Mouse (Mus musculus): ENCODE results near the gene Tulp2. TPM values are rescaled to one million over a fixed set of nuclear protein-coding genes. Genes with fewer than 3 reads are reported as not detected.
"Not testable (repeated sequence)": the region's sequence is repeated elsewhere in the genome, so short reads cannot be mapped to it uniquely, and the experiment has no call there.

Tulp2 gene
- total RNA-seq, 2 experiments from 2014 or later = 0.30 TPM; not detected in 1

DNA sequence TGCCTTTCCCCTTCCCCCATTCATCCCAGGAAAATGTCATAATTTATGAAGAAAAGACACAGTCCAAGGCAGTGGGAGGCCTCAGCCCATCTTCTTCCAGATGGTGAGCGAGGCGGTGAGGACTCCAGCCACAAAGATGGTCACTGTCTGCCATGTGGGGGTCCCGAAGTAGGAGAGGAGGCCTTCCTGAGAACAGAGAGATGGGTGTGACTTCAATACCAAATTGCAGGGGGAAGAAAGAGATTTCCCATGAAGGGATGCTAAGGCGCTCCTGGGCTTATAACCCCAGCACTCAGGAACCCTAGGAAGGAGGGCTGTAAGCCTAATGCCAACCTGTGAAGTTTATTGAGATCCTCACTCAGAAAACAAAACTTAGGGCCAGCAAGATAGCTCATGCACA is 19.9 kb upstream of the Tulp2 start:
- H3K4me3 ChIP-seq = no peak overlapping the region
- H3K27ac ChIP-seq = no peak overlapping the region
- no peak for TF ChIP-seq CTCF (IDR thresholded peaks at IDR 0.05)
- intact Hi-C loops (cut with DNase I) = no loop called here
- no peak for DNase-seq (ENCODE audit: extremely low spot score in 1 of 2, low spot score in 2 of 2)

DNA sequence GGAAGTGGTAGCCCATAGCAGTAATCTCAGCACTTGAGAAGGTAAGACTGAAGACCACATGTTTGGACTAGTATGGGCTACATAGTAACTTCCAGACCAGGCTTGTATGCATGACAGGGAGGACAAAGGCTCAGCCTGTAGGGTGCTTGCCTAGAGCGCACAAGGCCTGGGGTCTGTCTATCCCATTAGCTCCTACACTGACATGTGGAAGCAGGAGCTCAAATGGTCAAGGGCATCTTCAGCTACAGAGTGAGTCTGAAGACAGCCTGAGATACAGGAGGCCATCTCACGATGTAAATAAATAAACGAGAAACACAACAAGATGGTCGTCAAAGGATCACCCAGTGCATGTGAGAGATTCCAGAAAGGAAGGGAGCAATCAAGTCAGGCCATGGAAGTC is 19.4 kb upstream of the Tulp2 start:
- intact Hi-C loops (cut with DNase I) = no loop called here
- Histone ChIP-seq H3K4me3 (no peak overlapping the region), H3K27ac (no peak overlapping the region)
- TF ChIP-seq CTCF (IDR thresholded peaks at IDR 0.05) = no peak
- no peak for DNase-seq (ENCODE audit: extremely low spot score in 1 of 2, low spot score in 2 of 2)

DNA sequence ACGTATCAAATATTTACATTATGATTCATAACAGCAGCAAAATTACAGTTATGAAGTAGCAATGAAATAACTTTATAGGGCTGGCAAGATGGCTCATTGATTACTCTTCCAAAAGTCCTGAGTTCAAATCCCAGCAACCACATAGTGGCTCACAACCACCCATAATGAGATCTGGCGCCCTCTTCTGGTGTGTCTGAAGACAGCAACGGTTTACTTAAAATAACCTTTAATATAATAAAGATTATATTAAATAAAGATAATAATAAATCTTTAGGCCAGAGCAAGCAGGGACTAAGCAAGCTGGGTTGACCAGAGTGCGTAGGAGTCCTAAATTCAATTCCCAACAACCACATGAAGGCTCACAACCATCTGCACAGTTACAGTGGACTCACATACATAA is 18.8 kb upstream of the Tulp2 start:
- TF ChIP-seq CTCF (IDR thresholded peaks at IDR 0.05) = peak; percentile 52
- H3K4me3 ChIP-seq; DNase-seq (ENCODE audit: extremely low spot score in 1 of 2, low spot score in 2 of 2); intact Hi-C loops (cut with DNase I); H3K27ac ChIP-seq: not testable (repeated sequence)

DNA sequence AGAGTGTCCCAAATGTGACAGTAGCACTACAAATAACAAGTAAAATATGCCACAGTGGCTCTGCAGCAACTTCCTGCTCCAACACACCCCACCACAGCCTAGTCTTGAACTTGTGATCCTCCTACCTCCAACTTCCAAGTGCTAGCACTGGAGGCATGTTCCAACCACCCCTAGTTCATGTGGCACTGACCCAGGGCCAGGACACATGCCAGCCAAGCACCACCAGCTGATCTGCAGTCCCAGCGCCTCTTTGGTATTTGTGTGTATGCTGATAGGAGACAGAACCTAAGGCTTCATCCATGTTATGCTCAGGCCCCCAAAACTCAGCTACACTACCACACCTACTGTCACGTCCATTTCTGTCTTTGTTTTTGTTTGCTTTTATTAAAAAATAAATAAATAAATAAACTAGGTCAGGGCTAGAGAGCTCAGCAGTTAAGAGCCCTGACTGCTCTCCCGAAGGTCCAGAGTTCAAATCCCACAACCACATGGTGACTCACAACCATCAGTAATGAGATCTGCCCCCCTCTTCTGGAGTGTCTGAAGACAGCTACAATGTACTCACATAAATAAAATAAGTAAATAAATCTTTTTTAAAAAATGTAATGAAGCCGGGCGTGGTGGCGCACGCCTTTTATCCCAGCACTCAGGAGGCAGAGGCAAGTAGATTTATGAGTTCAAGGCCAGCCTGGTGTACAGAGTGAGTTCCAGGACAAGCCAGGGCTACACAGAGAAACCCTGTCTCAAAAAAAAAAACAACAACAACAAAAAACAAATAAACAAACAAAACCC is 17.5 kb upstream of the Tulp2 start:
- no peak for DNase-seq (ENCODE audit: extremely low spot score in 1 of 2, low spot score in 2 of 2)
- Histone ChIP-seq H3K4me3 (no peak overlapping the region), H3K27ac (no peak overlapping the region)
- TF ChIP-seq CTCF (IDR thresholded peaks at IDR 0.05) = no peak
- intact Hi-C loops (cut with DNase I) = no loop called here

DNA sequence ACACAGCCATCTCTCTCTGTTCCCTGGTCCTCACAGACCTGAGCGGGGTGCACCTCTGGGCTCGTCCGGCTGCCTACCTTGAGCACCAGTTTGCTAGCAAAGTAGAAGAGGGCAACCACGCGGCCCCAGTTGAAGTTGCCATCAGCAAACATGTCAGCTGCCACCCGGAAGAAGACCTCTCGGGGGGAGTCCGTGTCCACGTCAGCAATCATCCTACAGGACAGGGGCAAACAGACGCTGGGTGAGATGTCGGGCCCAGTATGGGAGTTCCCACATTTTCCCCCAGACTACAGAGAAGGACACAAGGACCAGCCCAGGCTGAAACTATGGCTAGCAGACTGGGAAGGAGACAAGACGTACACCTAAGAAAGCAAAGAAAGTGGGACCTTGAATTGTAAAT is 16.6 kb upstream of the Tulp2 start:
- no peak for TF ChIP-seq CTCF (IDR thresholded peaks at IDR 0.05)
- Histone ChIP-seq H3K27ac (no peak overlapping the region), H3K4me3 (no peak overlapping the region)
- intact Hi-C loops (cut with DNase I) = loop anchor here (5.0 kb wide), 1 partner anchor 217 kb away; the partner anchor contains the start of gene Ntn5
- no peak for DNase-seq (ENCODE audit: extremely low spot score in 1 of 2, low spot score in 2 of 2)

DNA sequence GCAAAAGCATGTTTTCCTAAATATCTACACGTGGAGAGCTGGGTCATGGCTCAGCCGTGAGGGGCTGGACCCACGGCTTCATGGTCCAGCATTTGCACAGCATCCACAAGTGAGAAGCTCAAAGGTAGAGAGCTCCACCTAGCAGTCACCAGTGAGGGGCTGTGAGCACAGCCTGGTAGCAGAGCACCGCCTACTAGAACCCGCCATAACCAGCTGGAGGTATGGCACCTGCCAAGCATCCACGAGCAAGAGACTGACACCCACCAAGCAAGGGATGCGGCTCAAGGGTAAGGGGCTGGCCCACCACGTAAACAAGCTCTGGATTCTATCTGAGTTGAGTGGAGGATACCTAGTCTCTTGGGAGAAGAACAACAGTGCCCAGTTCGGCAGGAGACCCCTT is 16.1 kb upstream of the Tulp2 start:
- no peak; the same call in 1 of the 2 replicates for TF ChIP-seq CTCF (IDR thresholded peaks at IDR 0.05)
- Histone ChIP-seq H3K27ac (peak overlapping the region; percentile 81; the same call in 1 of the 2 replicates), H3K4me3 (peak overlapping the region; percentile 96)
- intact Hi-C loops (cut with DNase I) = loop anchor here (5.0 kb wide), 1 partner anchor 217 kb away; the partner anchor contains the start of gene Ntn5
- DNase-seq (ENCODE audit: extremely low spot score in 1 of 2, low spot score in 2 of 2) = no peak

DNA sequence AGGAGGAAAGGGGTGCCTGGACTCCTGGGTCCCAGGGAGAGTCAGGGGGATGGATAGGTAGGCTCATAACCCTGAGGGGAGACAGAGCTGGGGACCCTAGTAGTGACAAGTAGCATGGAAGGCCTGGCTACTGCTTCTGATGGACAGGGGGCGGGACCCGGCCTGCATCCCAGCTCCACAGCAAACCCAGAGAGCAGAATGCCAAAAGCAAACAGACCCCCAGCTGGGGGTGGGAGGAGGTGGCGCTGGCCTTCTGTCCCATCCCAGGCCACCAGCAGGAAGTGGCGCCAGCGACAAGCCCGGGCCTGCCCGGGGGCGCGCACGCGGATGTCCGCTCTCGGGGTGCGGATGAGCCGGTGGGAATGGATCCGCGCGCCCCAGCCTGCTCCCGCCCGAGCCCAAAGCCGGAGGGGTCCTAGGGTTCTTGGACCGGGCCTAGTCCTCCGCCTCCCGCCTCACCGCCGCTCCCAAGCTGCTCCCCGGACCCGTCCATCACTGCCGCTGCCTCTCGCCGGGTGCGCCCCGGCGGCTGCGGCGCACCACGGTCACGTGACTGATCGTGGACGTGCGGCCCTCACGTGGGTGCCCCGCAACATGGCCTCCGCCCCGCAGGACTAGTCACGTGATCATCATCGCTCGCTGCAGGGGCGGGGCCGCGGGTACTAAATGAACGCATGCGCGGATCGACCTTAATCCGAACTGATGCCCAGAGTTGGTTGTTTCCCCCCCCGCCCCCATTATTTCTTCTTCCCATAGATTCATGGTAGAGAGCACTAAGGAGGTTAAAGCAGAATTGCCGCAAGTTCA is 15.2 kb upstream of the Tulp2 start, which contains the start of gene Bax:
Gene Bax (minus strand): TSS at position 616 of the 807 bp plus-strand sequence.
- TF ChIP-seq CTCF (IDR thresholded peaks at IDR 0.05) = no peak; the same call in 1 of the 2 replicates
- H3K4me3 ChIP-seq = peak within 1 kb of the TSS; percentile 96
- DNase-seq (ENCODE audit: extremely low spot score in 1 of 2, low spot score in 2 of 2) = peak; percentile 95 to 97
- peak within 1 kb of the TSS; percentile 81 for H3K27ac ChIP-seq
- intact Hi-C loops (cut with DNase I) = loop anchor here (2.0 to 5.0 kb wide), 2 partner anchors 122 to 216 kb away; partner anchors contain the start of gene Ntn5

DNA sequence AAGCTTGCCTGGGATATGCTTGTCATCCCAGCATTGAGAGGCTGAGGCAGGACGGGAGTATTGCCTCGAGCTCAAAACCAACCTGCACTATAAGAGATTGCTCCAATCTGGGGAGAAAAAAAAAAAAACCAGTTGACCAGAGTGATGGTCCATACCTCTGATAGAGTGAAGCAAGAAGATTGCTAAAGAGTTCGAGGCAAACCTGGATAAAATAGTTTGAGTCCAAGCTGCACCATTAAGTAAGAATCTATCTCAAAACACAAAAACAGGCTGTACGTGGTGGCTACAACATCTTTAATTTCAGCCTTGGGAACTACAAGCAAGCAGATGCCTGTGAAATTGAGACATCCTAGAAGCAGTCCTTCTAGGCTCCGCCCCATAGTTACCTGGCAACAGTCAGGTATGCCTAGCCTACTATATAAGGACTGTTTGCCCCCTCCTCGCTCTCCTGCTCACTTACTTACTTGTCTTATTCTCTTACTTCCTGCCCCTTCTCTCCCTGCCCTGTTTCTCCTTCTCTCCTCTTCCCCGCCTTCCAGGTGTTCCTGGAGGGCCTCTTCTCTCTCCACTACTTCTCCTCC is 14.5 kb upstream of the Tulp2 start:
- Histone ChIP-seq H3K27ac (peak overlapping the region; percentile 81), H3K4me3 (peak overlapping the region; percentile 96)
- no peak for TF ChIP-seq CTCF (IDR thresholded peaks at IDR 0.05)
- intact Hi-C loops (cut with DNase I) = loop anchor here (2.0 to 5.0 kb wide), 2 partner anchors 122 to 215 kb away; partner anchors contain the start of gene Ntn5
- DNase-seq (ENCODE audit: extremely low spot score in 1 of 2, low spot score in 2 of 2) = no peak

DNA sequence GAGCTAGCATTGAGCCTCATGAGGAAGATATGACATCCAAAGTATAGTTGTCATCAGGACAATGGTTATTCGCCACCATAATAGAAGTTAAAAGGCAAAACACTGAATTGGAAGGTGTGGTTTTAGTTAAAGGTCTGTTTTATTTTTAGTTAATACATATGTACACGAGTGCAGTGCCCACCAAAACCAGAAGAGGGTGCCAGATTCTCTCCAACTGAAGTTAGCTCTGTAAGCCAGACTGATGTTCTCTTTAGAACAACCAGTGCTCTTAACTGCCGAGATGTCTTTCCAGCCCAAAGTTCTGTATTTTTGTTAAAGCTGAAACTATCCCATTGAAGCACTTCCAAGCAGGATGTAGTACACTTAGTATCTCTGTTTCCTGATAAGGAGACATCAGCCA is 10.8 kb upstream of the Tulp2 start:
- no peak overlapping the region for H3K27ac ChIP-seq
- peak; percentile 65 to 73 for DNase-seq (ENCODE audit: extremely low spot score in 1 of 2, low spot score in 2 of 2)
- peak; percentile 94 for TF ChIP-seq CTCF (IDR thresholded peaks at IDR 0.05)
- H3K4me3 ChIP-seq = no peak overlapping the region
- intact Hi-C loops (cut with DNase I) = no loop called here

DNA sequence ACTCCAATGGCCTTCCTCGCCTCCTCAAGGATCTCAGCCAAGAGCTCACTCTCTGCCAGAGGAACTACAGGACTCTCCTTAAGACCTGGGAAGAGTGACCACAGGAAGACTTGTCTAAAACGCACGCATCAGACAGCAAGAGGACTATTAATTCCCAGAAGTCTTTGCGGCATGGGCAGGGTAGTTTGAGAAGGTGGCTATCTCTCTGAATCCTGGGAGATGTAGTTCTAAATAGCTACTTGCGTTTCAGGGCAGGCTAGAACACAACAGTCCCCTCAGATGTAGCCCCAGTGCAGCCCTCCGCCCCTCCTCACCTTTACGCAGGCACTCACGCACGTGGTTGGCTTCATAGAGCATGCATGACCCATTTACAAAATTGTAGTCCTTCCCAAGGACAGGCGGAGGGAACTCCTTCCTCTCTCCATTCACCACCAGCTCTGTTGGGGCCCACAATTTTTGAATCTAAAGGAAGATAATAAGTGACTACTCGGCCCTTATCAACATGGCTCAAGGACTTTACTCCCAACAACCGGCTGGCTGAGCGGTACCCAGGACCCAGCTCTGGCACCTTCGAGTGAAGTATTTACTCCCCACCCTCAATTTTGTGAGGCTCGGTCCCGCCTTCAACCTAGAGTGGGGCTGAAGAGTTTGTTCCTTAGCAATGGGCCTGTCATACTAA is 6.2 kb upstream of the Tulp2 start:
- intact Hi-C loops (cut with DNase I) = loop anchor here (5.0 kb wide), 1 partner anchor 47 kb away; no protein-coding TSS in a partner anchor
- peak overlapping the region; percentile 66 for H3K27ac ChIP-seq
- DNase-seq (ENCODE audit: extremely low spot score in 1 of 2, low spot score in 2 of 2) = no peak
- H3K4me3 ChIP-seq = peak overlapping the region; percentile 29; the same call in 1 of the 2 replicates
- no peak for TF ChIP-seq CTCF (IDR thresholded peaks at IDR 0.05)

DNA sequence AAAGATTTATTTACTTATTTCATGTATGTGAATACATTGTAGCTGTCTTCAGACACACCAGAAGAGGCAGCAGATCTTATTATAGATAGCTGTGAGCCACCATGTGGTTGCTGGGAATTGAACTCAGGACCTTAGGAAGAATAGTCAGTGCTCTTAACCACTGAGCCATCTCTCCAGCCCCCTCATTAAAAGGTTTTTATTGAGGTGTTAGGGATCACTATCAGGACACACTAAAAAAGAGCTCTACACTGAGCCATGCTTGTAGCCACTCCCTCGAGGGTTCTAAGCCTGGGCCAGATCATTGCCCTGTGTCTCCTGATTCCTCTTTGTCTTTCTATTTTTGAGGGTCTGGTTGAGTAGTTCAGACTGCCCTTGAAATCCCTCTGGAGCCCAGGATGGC is 5.2 kb upstream of the Tulp2 start:
- no peak for DNase-seq (ENCODE audit: extremely low spot score in 1 of 2, low spot score in 2 of 2)
- intact Hi-C loops (cut with DNase I) = loop anchor here (2.0 to 5.0 kb wide), 2 partner anchors 46 to 84 kb away; no protein-coding TSS in a partner anchor
- TF ChIP-seq CTCF (IDR thresholded peaks at IDR 0.05) = no peak
- H3K27ac ChIP-seq = no peak overlapping the region
- no peak overlapping the region for H3K4me3 ChIP-seq

Data from left cerebral cortex, adult 2 months (tissue).